Mouse (Mus musculus): ENCODE measurements around the gene Gm11569. TPM values are rescaled to one million over a fixed set of nuclear protein-coding genes. Genes with fewer than 3 reads are reported as not detected.
"Not testable (repeated sequence)": the region's sequence is repeated elsewhere in the genome, so short reads cannot be mapped to it uniquely, and the experiment has no call there.

The Gm11569 gene
- polyA plus RNA-seq (2014; fragmentation: Nextera tagmentation; extraction: Ambion mirVana) = not detected in 2 replicates

GRCm38 (mm10) chr11:99798832-99799231 lies at the start of gene Gm11569:
TSS of gene Gm11569 (minus strand) at chr11:99798932.
- not testable (repeated sequence) for H3K4me1 ChIP-seq (ENCODE audit: control insufficient read depth, insufficient read depth, low read length); H3K4me3 ChIP-seq (ENCODE audit: low read depth, low read length); H3K9me3 ChIP-seq (ENCODE audit: control insufficient read depth, low read length); DNase-seq (ENCODE audit: low spot score); H3K27me3 ChIP-seq (replicated peaks; ENCODE audit: control insufficient read depth, insufficient read depth, low read length); ATAC-seq (ENCODE audit: low read depth); H3K27ac ChIP-seq (replicated peaks; ENCODE audit: low read depth, low read length); H3K4me2 ChIP-seq (ENCODE audit: low read depth, low read length); H3K36me3 ChIP-seq (ENCODE audit: control insufficient read depth, insufficient read depth, low read length); H3K9ac ChIP-seq (ENCODE audit: low read depth, low read length)
- no CpG with 5 or more reads among the region's 1 CpGs for WGBS

DNA sequence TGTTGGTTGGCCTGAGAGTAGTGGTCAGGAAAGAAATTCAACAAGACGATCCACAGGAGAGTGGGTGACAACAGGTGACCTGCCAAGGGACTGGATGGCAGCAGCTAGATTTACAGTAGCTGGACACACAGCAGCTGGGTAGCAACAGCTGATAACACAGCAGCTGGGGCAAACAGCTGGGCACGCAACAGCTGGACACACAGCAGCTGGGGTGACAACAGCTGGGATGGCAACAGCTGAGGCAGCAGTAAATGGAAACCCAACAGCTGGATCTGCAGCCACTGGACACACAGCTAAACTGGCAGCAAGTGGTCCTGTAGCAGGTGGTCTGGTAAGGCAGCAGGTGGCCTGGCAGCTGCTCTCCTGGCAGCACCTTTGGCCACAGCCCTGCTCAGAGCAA lies 48.0 kb upstream of the Gm11569 start:
- WGBS = 87% methylated on average over 2 of the region's 2 CpGs
- DNase-seq (ENCODE audit: low spot score) = no peak
- Histone ChIP-seq H3K27ac (replicated peaks; ENCODE audit: low read depth, low read length) (no peak overlapping the region), H3K4me2 (ENCODE audit: low read depth, low read length) (no peak overlapping the region), H3K27me3 (replicated peaks; ENCODE audit: control insufficient read depth, insufficient read depth, low read length) (no peaks in the 10 kb centered on the region), H3K36me3 (ENCODE audit: control insufficient read depth, insufficient read depth, low read length) (no peaks in the 10 kb centered on the region), H3K9ac (ENCODE audit: low read depth, low read length) (no peak overlapping the region), H3K4me1 (ENCODE audit: control insufficient read depth, insufficient read depth, low read length) (no peaks in the 10 kb centered on the region), H3K9me3 (ENCODE audit: control insufficient read depth, low read length) (no peaks in the 10 kb centered on the region), H3K4me3 (ENCODE audit: low read depth, low read length) (no peak overlapping the region)
- no peak for ATAC-seq (ENCODE audit: low read depth)

- no peaks in the 10 kb centered on the region for H3K4me1 ChIP-seq (ENCODE audit: control insufficient read depth, insufficient read depth, low read length)
- H3K9me3 ChIP-seq (ENCODE audit: control insufficient read depth, low read length) = no peaks in the 10 kb centered on the region
- DNase-seq (ENCODE audit: low spot score) (no peak), ATAC-seq (ENCODE audit: low read depth) (no peak)
- no peak overlapping the region for H3K4me2 ChIP-seq (ENCODE audit: low read depth, low read length)
- 66% methylated on average over 1 of the region's 1 CpGs for WGBS
- H3K4me3 ChIP-seq (ENCODE audit: low read depth, low read length) = no peak overlapping the region
- no peaks in the 10 kb centered on the region for H3K27me3 ChIP-seq (replicated peaks; ENCODE audit: control insufficient read depth, insufficient read depth, low read length)
- H3K36me3 ChIP-seq (ENCODE audit: control insufficient read depth, insufficient read depth, low read length) = no peaks in the 10 kb centered on the region
- H3K9ac ChIP-seq (ENCODE audit: low read depth, low read length) = no peak overlapping the region
- no peak overlapping the region for H3K27ac ChIP-seq (replicated peaks; ENCODE audit: low read depth, low read length)
Measured at GRCm38 (mm10) chr11:99842185-99842584, 43.5 kb upstream of the Gm11569 start.

DNA sequence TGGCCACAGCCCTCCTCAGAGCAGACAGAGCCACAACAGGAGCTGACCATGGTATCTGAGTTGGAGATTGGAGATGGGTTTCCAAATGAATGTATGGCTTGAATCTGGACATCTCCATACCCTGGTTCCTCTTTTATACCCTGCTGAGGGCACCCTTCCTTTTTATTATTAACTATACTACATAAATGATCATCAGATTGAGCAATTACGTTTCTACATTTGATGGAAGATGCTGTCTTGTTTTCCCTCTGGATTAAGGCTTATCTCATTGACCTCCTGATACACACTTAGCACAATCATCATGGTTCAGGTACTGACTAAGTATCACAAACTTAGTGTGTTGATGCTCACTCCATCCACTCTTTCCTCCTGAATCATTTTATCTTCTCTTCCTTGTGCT lies 39.2 kb upstream of the Gm11569 start, which contains the start of gene 2300003K06Rik:
2300003K06Rik (minus strand) TSS at position 101 of the 400 bp plus-strand sequence.
- Histone ChIP-seq H3K4me3 (ENCODE audit: low read depth, low read length) (no peak within 1 kb of the TSS), H3K27me3 (replicated peaks; ENCODE audit: control insufficient read depth, insufficient read depth, low read length) (no peaks in the 10 kb centered on the region), H3K9me3 (ENCODE audit: control insufficient read depth, low read length) (no peaks in the 10 kb centered on the region), H3K4me2 (ENCODE audit: low read depth, low read length) (no peak within 1 kb of the TSS), H3K9ac (ENCODE audit: low read depth, low read length) (no peak within 1 kb of the TSS), H3K36me3 (ENCODE audit: control insufficient read depth, insufficient read depth, low read length) (no peaks in the 10 kb centered on the region), H3K4me1 (ENCODE audit: control insufficient read depth, insufficient read depth, low read length) (no peaks in the 10 kb centered on the region), H3K27ac (replicated peaks; ENCODE audit: low read depth, low read length) (no peak within 1 kb of the TSS)
- ATAC-seq (ENCODE audit: low read depth) (no peak), DNase-seq (ENCODE audit: low spot score) (no peak)
- WGBS = 81% methylated on average over 1 of the region's 1 CpGs

DNA sequence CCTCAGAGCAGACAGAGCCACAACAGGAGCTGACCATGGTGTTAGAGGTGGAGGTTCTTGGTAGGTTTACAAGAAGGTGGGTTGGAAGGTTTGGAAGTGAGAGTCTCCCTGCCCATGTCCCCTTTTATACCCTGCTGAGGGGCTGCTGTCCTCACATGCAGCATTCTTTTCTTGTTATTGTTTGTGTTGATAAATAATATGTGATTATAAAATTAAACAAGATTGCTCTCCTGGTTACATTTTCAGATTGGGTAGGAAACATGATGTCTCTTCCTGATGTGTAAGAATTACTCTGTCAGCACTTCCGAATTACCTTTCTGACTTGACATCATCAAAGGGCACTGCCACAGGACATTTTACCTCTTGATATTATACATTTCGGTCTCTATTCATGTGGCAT lies 16.8 kb upstream of the Gm11569 start, which contains the start of gene Gm11564:
Gm11564 (minus strand) TSS at position 101 of the 400 bp plus-strand sequence.
- not testable (repeated sequence) for H3K27ac ChIP-seq (replicated peaks; ENCODE audit: low read depth, low read length); DNase-seq (ENCODE audit: low spot score); H3K4me2 ChIP-seq (ENCODE audit: low read depth, low read length); H3K9me3 ChIP-seq (ENCODE audit: control insufficient read depth, low read length); H3K4me3 ChIP-seq (ENCODE audit: low read depth, low read length); H3K36me3 ChIP-seq (ENCODE audit: control insufficient read depth, insufficient read depth, low read length); ATAC-seq (ENCODE audit: low read depth); H3K27me3 ChIP-seq (replicated peaks; ENCODE audit: control insufficient read depth, insufficient read depth, low read length); H3K9ac ChIP-seq (ENCODE audit: low read depth, low read length); H3K4me1 ChIP-seq (ENCODE audit: control insufficient read depth, insufficient read depth, low read length)
- WGBS = 80% methylated on average over 2 of the region's 2 CpGs

GRCm38 (mm10) chr11:99809792-99810191 lies 11.1 kb upstream of the Gm11569 start, which contains the start of gene Krtap4-13:
TSS of gene Krtap4-13 (minus strand) at chr11:99809892.
- H3K27me3 ChIP-seq (replicated peaks; ENCODE audit: control insufficient read depth, insufficient read depth, low read length); H3K27ac ChIP-seq (replicated peaks; ENCODE audit: low read depth, low read length); H3K9ac ChIP-seq (ENCODE audit: low read depth, low read length); ATAC-seq (ENCODE audit: low read depth); H3K9me3 ChIP-seq (ENCODE audit: control insufficient read depth, low read length); H3K36me3 ChIP-seq (ENCODE audit: control insufficient read depth, insufficient read depth, low read length); H3K4me1 ChIP-seq (ENCODE audit: control insufficient read depth, insufficient read depth, low read length); H3K4me2 ChIP-seq (ENCODE audit: low read depth, low read length); DNase-seq (ENCODE audit: low spot score); H3K4me3 ChIP-seq (ENCODE audit: low read depth, low read length): not testable (repeated sequence)

- not testable (repeated sequence) for H3K4me1 ChIP-seq (ENCODE audit: control insufficient read depth, insufficient read depth, low read length); H3K27me3 ChIP-seq (replicated peaks; ENCODE audit: control insufficient read depth, insufficient read depth, low read length); H3K4me2 ChIP-seq (ENCODE audit: low read depth, low read length); ATAC-seq (ENCODE audit: low read depth); H3K9me3 ChIP-seq (ENCODE audit: control insufficient read depth, low read length); H3K4me3 ChIP-seq (ENCODE audit: low read depth, low read length); H3K9ac ChIP-seq (ENCODE audit: low read depth, low read length); DNase-seq (ENCODE audit: low spot score); H3K27ac ChIP-seq (replicated peaks; ENCODE audit: low read depth, low read length); H3K36me3 ChIP-seq (ENCODE audit: control insufficient read depth, insufficient read depth, low read length)
- no CpG with 5 or more reads among the region's 1 CpGs for WGBS
Measured at GRCm38 (mm10) chr11:99804346-99804745, 5.6 kb upstream of the Gm11569 start, which contains the start of gene Gm11554. TSS of gene Gm11554 (minus strand) at chr11:99804446.

DNA sequence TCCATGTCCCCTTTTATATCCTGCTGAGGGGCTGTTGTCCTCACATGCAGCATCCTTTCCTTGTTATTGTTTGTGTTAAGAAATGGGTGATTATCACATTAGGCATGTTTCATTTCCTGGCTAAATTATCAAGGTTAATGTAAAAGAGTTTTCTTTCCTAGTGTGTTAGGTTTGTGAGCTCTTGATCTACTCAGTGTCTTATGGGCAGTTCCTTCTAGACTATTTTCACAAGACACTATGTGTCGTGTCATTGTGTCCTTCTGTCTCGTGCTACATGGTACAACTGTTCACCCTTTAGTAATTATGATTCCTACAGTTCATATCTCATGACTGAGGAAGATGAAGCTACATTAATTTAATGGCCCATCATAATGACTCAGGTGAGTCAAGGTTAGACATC lies 5.4 kb downstream of the Gm11569 start, which contains the start of gene Gm11596:
Gm11596 (minus strand) TSS at position 101 of the 400 bp plus-strand sequence.
- Histone ChIP-seq H3K4me2 (ENCODE audit: low read depth, low read length) (no peak within 1 kb of the TSS), H3K27me3 (replicated peaks; ENCODE audit: control insufficient read depth, insufficient read depth, low read length) (no peaks in the 10 kb centered on the region), H3K4me3 (ENCODE audit: low read depth, low read length) (no peak within 1 kb of the TSS), H3K36me3 (ENCODE audit: control insufficient read depth, insufficient read depth, low read length) (no peaks in the 10 kb centered on the region), H3K9ac (ENCODE audit: low read depth, low read length) (no peak within 1 kb of the TSS), H3K27ac (replicated peaks; ENCODE audit: low read depth, low read length) (no peak within 1 kb of the TSS), H3K4me1 (ENCODE audit: control insufficient read depth, insufficient read depth, low read length) (no peaks in the 10 kb centered on the region), H3K9me3 (ENCODE audit: control insufficient read depth, low read length) (no peaks in the 10 kb centered on the region)
- DNase-seq (ENCODE audit: low spot score) = no peak
- 81% methylated on average over 2 of the region's 2 CpGs for WGBS
- no peak for ATAC-seq (ENCODE audit: low read depth)

GRCm38 (mm10) chr11:99784900-99785299 lies 13.8 kb downstream of the Gm11569 start, which contains the start of gene Krtap4-9:
TSS of gene Krtap4-9 (plus strand) at chr11:99785200.
- H3K9ac ChIP-seq (ENCODE audit: low read depth, low read length); H3K4me1 ChIP-seq (ENCODE audit: control insufficient read depth, insufficient read depth, low read length); DNase-seq (ENCODE audit: low spot score); H3K27me3 ChIP-seq (replicated peaks; ENCODE audit: control insufficient read depth, insufficient read depth, low read length); ATAC-seq (ENCODE audit: low read depth); H3K36me3 ChIP-seq (ENCODE audit: control insufficient read depth, insufficient read depth, low read length); H3K4me2 ChIP-seq (ENCODE audit: low read depth, low read length); H3K4me3 ChIP-seq (ENCODE audit: low read depth, low read length); H3K9me3 ChIP-seq (ENCODE audit: control insufficient read depth, low read length); H3K27ac ChIP-seq (replicated peaks; ENCODE audit: low read depth, low read length): not testable (repeated sequence)
